Mouse (Mus musculus) embryonic facial prominence, embryonic 11.5 days (tissue): ENCODE measurements around the gene Chil4. TPM values are rescaled to one million over a fixed set of nuclear protein-coding genes. Genes with fewer than 3 reads are reported as not detected.
"Not testable (repeated sequence)": the region's sequence is repeated elsewhere in the genome, so short reads cannot be mapped to it uniquely, and the experiment has no call there.

ENCODE experiments used
- ATAC-seq: fragments of 200-750 bp; cut with Nextera tagmentation; replicated peaks from 2 replicates; pipeline ENCODE4 v1.8.0; 2017; ENCODE audit warnings: low read depth; ENCODE audit not compliant: insufficient number of reproducible peaks, low FRiP score, low TSS enrichment
- DNase-seq: peaks from one replicate; pipeline ENCODE4 v3.0.0-alpha.2; 2015; ENCODE audit warnings: low spot score
- H3K27ac ChIP-seq: fragments of 300-500 bp; sonication (generic); replicated peaks from 2 replicates; pipeline ENCODE4 v1.5.1; 2014; ENCODE audit warnings: mild to moderate bottlenecking, low read depth, low read length, control low read depth
- H3K27me3 ChIP-seq: fragments of 300-500 bp; sonication (generic); 2 replicates; pipeline ENCODE4 v1.6.1; 2014; ENCODE audit warnings: mild to moderate bottlenecking, low read length, moderate library complexity, mixed read lengths; ENCODE audit not compliant: control insufficient read depth, insufficient read depth
- H3K36me3 ChIP-seq: fragments of 300-500 bp; sonication (generic); replicated peaks from 2 replicates; pipeline ENCODE4 v1.6.1; 2014; ENCODE audit warnings: low read depth, mild to moderate bottlenecking, low read length, moderate library complexity, mixed read lengths; ENCODE audit not compliant: control insufficient read depth, insufficient read depth
- H3K4me1 ChIP-seq: fragments of 300-500 bp; sonication (generic); 2 replicates; pipeline ENCODE4 v1.6.1; 2014; ENCODE audit warnings: low read length, mixed read lengths; ENCODE audit not compliant: control insufficient read depth, insufficient read depth
- H3K4me2 ChIP-seq: fragments of 300-500 bp; sonication (generic); 2 replicates; pipeline ENCODE4 v1.6.1; 2014; ENCODE audit warnings: low read depth, mild to moderate bottlenecking, control low read depth, low read length, moderate library complexity
- H3K4me3 ChIP-seq: fragments of 300-500 bp; sonication (generic); 2 replicates; pipeline ENCODE4 v1.5.1; 2014; ENCODE audit warnings: low read depth, low read length, control low read depth
- H3K9ac ChIP-seq: fragments of 300-500 bp; sonication (generic); replicated peaks from 2 replicates; pipeline ENCODE4 v1.6.1; 2014; ENCODE audit warnings: mild to moderate bottlenecking, control low read depth, low read length
- H3K9me3 ChIP-seq: fragments of 300-500 bp; sonication (generic); replicated peaks from 2 replicates; pipeline ENCODE4 v1.6.1; 2016; ENCODE audit warnings: mild to moderate bottlenecking, low read length, inconsistent platforms, mixed read lengths; ENCODE audit not compliant: control insufficient read depth
- WGBS: fragments of 180-500 bp; shearing (Covaris S2); extraction: QIAGEN DNeasy Blood & Tissue Kit; methylation state at CpG from one replicate; pipeline ENCODE4 v1.1.7; 2014; 5-methylcytosine and 5-hydroxymethylcytosine counted together
- polyA plus RNA-seq: library from polyadenylated mRNA; unstranded; fragments of >200 nt; fragmentation: Nextera tagmentation; extraction: Ambion mirVana; gene quantifications from 2 replicates; pipeline ENCODE4 v1.2.1, GENCODE M21; 2014

Gene Chil4
- polyA plus RNA-seq, result not detected in 2 replicates

- no peak within 1 kb of the TSS for H3K27ac ChIP-seq
- H3K4me3 ChIP-seq, result no peak within 1 kb of the TSS
- H3K9ac ChIP-seq, result no peak within 1 kb of the TSS
- H3K4me1 ChIP-seq, result no peaks in the 10 kb centered on the region
- ATAC-seq, result no peak
- H3K9me3 ChIP-seq, result no peaks in the 10 kb centered on the region
- H3K36me3 ChIP-seq, result no peaks in the 10 kb centered on the region
- no peaks in the 10 kb centered on the region for H3K27me3 ChIP-seq
- DNase-seq, result no peak
- no peak within 1 kb of the TSS for H3K4me2 ChIP-seq
- 86% methylated on average over 2 of the region's 2 CpGs for WGBS
Measured at GRCm38 (mm10) chr3:106219407-106219806, at the start of gene Chil4. Chil4 (minus strand) TSS chr3:106219507.

DNA sequence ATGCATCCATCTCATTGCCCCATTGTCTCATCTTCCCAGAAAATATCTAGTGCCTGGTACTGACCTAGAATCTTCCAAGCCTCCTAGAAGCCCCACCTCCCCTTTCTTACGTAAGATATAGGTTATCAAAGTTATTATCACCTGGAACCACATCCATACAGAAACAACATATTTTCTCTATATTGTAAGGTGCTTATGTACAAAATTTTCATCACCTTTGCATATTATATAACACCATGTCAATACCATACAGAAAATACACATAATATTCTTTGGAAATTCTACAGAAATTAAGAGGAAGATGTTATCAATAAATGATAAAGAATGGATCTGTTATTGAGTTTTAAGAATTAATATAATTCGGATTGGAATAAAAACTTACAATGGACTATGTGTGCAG, 46.5 kb upstream of the Chil4 start:
- H3K4me1 ChIP-seq, result no peaks in the 10 kb centered on the region
- 0 out of 2 replicates have a peak, but pooled peaks cover 3% of the 10 kb centered on the region for H3K9me3 ChIP-seq
- no peaks in the 10 kb centered on the region for H3K27me3 ChIP-seq
- H3K27ac ChIP-seq, result no peak overlapping the region
- H3K4me2 ChIP-seq, result no peak overlapping the region
- no peaks in the 10 kb centered on the region for H3K36me3 ChIP-seq
- no peak overlapping the region for H3K4me3 ChIP-seq
- 81% methylated on average over 2 of the region's 2 CpGs for WGBS
- DNase-seq (no peak), ATAC-seq (no peak)
- no peak overlapping the region for H3K9ac ChIP-seq

DNA sequence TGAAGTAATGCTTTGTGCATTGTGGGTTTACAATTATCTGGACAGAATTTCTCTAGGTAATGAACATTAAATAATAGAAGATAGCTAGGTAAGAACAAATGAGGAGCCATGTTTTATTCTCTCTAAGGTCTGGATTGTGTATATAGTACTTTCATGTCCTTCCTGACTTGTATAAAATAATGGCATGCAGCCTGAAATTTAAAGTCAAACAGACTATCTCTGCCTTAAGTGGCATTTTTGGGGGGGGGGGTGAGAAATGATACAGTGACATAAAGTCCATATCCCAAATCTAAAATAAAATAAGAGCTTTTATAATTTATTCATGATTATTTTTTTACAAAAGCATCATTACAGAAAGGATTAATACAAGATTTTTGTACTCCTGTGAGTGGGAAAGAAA, 45.5 kb upstream of the Chil4 start:
- no peaks in the 10 kb centered on the region for H3K4me1 ChIP-seq
- H3K36me3 ChIP-seq, result no peaks in the 10 kb centered on the region
- H3K27me3 ChIP-seq, result no peaks in the 10 kb centered on the region
- no peak overlapping the region for H3K4me2 ChIP-seq
- DNase-seq (no peak), ATAC-seq (no peak)
- H3K9me3 ChIP-seq, result 0 out of 2 replicates have a peak, but pooled peaks cover 3% of the 10 kb centered on the region
- no peak overlapping the region for H3K4me3 ChIP-seq
- no peak overlapping the region for H3K27ac ChIP-seq
- no peak overlapping the region for H3K9ac ChIP-seq

GRCm38 (mm10) chr3:106257076-106257475, 37.8 kb upstream of the Chil4 start:
- not testable (repeated sequence) for H3K36me3 ChIP-seq, H3K27me3 ChIP-seq, H3K4me3 ChIP-seq, H3K4me2 ChIP-seq, H3K27ac ChIP-seq, H3K4me1 ChIP-seq, ATAC-seq, DNase-seq, H3K9ac ChIP-seq
- peaks cover 10% of the 10 kb centered on the region; the same call in 1 of the 2 replicates for H3K9me3 ChIP-seq
- WGBS, result 88% methylated on average over 11 of the region's 11 CpGs

- Histone ChIP-seq H3K4me2 (no peak overlapping the region), H3K4me3 (no peak overlapping the region), H3K9me3 (peaks cover 10% of the 10 kb centered on the region), H3K4me1 (no peaks in the 10 kb centered on the region), H3K27ac (no peak overlapping the region), H3K9ac (no peak overlapping the region), H3K36me3 (no peaks in the 10 kb centered on the region), H3K27me3 (no peaks in the 10 kb centered on the region)
- 83% methylated on average over 6 of the region's 6 CpGs for WGBS
- ATAC-seq, result no peak
- DNase-seq, result no peak
Measured at GRCm38 (mm10) chr3:106252719-106253118, 33.4 kb upstream of the Chil4 start.

GRCm38 (mm10) chr3:106250763-106251399, 31.6 kb upstream of the Chil4 start:
- not testable (repeated sequence) for H3K27me3 ChIP-seq, ATAC-seq, H3K4me3 ChIP-seq, H3K27ac ChIP-seq, DNase-seq, H3K4me1 ChIP-seq, H3K4me2 ChIP-seq, H3K9ac ChIP-seq, H3K36me3 ChIP-seq, H3K9me3 ChIP-seq
- WGBS, result 69% methylated on average over 5 of the region's 5 CpGs

DNA sequence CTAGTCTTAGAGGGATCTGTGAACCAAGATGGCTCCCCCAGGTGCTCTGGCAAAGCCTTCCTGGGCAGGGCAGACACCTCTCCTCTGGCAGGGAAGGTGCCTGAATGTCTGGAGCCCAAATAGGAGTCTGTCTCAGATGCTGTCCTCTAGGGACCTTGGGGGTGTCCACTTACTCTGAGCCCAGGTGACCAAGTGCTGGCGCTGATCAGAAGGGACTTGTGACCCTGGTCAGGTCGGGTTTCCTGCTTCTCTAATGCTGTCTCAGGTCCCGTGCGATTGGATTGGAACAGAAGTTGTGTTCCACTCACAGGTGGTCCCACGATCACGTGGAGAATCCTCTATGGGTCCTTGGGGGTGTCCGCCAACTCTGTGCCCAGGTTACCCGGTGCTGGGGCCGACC, 28.1 kb upstream of the Chil4 start:
- H3K4me3 ChIP-seq, H3K27me3 ChIP-seq, H3K4me2 ChIP-seq, H3K9me3 ChIP-seq, H3K9ac ChIP-seq, H3K4me1 ChIP-seq, ATAC-seq, DNase-seq, H3K27ac ChIP-seq, H3K36me3 ChIP-seq: not testable (repeated sequence)
- 86% methylated on average over 9 of the region's 9 CpGs for whole genome bisulfite sequencing

- H3K9ac ChIP-seq, H3K27me3 ChIP-seq, H3K4me2 ChIP-seq, H3K36me3 ChIP-seq, ATAC-seq, H3K4me3 ChIP-seq, DNase-seq, H3K27ac ChIP-seq, H3K4me1 ChIP-seq, H3K9me3 ChIP-seq: not testable (repeated sequence)
- 83% methylated on average over 1 of the region's 1 CpGs for WGBS
Measured at GRCm38 (mm10) chr3:106240210-106240609, 20.9 kb upstream of the Chil4 start.
